Mouse (Mus musculus): ENCODE measurements around the gene Dyrk3. TPM values are rescaled to one million over a fixed set of nuclear protein-coding genes. Genes with fewer than 3 reads are reported as not detected.

Gene Dyrk3
- total RNA-seq, 4 experiments from 2014 or later, result 4.9 to 9.5 (median 6.3) TPM

DNA sequence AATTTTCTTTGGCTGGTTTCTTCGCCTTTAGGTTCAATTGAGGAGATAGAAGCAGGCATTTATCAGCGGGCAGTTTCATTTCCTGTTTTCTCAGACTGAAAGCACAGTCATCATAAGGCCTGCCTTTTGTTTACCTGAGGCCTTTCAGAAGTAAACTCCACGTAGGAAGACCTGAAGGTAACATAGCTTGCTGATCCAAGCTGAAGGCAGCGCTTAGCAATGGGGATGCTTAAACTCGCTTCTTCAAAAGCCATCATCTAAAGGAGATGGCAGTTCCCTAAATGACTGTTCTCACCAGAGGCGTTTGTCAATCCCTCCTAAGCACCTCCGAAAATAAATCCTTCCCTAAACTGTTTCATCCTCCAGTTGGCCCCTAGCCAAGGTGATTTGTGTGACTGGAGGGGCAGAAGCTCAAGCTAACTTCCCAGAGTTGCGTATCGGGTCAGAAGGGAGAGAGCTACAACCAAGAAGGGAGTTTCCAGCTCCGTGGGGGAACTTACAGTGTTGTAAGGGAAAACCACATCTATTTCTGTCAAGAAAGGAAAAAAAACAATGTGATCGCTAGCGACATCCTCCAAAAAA is 27.5 kb downstream of the Dyrk3 start:
- DNase-seq, result no peak

GRCm38 (mm10) chr1:131107575-131108308 is 30.4 kb downstream of the Dyrk3 start:
- no peak for DNase-seq

DNA sequence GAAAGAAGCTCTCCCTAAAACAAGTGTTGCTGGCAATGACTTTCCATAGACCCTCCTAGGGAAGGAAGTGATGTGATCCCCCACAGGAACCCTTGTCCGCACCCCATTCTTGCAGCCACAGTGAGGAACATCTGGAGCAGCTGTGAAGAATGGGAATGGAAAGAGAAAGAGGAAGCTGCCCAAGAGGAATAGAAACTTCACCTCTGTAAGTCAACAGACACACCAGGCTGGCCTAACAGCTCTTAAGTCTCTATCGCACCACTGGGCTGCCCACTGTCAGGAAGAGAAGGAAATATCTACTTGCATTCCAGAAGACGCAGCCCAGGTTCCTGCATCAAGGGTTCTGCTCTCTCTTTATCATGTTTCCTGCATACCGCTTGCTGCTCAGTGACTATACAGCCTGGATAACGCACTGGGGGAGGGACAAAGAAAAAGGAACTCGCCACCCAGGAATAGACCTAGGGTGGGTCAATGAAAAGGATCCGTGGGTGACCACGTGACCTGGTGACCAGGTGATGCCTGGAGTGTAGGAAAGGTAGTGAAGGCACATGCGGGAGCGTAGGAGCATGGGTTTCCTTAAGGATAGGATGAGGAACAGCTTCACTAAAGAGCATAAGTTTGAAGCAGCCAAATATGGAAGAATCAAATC is 34.2 kb downstream of the Dyrk3 start:
- DNase-seq, result no peak

GRCm38 (mm10) chr1:131100808-131101207 is 37.3 kb downstream of the Dyrk3 start:
- DNase-seq, result no peak

DNA sequence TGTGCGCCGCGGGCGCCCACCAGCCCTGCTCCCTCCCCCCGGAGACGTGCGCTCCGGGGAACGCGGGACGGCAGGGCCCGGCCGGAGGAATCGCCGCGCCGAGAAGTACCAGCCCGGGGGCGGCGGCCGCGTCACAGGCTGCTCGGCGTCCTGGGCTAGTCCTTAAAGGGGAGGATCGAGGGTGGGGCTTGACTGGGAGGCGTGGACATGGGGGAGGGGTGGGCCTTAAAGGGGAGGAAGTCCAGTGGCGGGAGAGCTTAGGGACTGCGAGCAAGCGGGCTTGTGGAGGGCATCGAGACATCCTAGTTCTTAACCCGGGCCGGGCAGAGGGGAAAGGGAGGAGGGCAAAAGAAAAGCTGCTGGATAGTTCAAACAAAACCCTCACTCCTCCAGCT is 40.4 kb downstream of the Dyrk3 start, which contains the start of gene Mapkapk2:
Mapkapk2 (minus strand) TSS at position 127 of the 395 bp plus-strand sequence.
- peak; percentile 86 for DNase-seq

DNA sequence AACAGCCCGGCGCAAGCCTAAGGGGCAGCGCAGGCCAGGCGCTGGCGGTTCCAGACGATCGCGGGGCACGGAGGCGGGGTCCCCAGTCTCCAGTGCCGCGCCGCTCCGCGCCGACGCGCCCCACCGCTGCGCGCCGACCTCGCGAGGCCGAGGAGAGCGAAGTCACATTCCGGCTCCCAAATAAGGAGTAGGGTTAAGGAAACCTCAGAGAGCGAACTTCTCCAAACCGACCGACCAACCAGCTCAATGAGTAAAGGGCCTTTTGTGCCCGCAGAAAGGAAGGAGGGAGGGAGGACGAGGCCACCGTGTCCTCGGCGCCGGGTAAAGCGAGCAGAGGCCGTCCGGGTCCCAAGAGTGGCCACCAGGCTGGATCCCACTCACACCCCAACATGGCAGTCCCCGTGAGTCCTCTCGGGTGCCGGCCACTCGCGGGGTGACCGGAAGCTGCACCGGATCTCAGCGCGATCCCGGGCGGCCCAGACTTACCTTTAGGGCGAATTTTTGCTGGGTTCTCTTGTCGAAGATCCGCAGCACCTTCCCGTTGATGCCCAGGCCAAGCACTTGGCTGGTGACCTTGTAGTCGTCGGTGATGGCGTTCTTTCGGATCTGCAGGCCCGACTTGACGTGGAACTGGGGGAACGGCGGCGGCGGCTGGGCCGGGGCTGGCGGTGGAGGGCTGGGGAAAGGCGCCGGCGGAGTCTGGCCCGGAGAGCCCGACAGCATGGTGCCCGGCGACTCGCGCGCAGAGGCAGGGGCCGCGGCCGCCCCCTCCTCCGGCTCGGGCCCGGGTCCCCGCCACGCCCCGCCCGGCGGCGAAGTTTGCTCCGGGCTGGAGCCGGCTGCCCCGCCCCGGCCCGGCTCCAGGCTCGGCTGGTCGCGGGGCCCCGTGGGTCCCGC is 41.1 kb downstream of the Dyrk3 start:
- no peak for DNase-seq

DNA sequence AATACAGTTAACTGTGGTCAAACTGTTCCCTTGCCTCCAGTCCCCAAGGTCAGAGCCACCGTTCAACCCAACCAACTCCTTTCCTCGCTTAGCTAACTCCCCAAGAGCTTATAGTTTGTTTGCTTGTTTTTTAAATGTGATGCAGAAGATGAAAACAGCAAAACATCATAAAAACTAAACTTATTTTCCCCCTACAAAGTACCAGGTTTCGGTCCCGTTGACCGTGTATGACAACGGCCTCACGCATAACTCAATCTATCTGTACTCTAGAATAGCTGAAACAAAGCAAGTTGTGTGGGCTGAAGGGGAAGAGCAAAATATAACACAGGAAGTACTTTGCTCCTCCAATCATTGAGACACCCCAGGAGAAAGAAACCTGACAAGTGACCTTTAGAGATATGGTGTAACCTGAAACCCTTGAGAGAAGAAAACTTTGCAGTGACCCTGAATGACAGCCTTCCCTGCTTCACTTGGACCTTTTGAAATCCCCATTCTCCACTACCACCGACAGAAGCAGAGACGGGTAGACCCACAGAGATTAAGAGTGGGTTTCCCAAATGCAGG is 41.9 kb downstream of the Dyrk3 start:
- no peak for DNase-seq

DNA sequence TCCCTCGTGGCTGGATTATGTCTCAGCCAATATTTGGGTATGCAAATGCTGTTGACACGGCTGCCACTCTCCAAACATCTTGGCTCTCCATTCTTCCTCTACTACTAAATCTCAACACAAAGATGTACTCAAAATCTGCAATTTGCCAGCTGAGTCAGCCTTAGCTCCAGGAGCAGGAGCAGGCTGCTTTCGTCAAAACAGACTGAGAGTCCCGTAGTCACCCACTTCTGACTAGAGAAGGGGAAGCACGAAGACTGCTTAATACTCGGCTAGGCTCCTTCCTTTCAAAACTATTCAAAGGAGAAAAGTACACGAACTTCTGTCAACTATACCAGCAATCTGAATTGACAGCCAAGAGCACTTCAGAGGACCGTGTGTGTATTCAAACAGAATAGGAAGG is 42.6 kb downstream of the Dyrk3 start:
- no peak for DNase-seq

- no peak for DNase-seq
Observed at GRCm38 (mm10) chr1:131093889-131094288, 44.3 kb downstream of the Dyrk3 start.

DNA sequence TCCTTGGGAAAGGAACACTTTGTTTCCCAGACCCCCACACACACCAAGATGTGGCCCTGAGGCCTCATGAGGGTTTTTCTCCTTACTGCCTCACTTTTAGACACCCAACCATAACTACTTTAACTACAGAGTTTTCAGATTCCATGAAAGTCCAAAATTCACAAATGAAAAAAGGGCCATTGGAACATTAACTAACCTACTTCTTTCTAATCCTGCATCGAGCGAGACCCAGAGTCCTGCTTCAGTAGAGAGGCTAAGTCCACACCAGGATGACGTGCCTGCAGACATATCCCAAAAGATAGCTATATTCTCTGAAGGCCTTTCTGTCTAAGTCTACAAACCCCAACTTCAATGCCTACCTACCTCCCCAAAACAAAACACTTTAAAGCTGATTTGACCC is 45.3 kb downstream of the Dyrk3 start:
- DNase-seq, result no peak

DNA sequence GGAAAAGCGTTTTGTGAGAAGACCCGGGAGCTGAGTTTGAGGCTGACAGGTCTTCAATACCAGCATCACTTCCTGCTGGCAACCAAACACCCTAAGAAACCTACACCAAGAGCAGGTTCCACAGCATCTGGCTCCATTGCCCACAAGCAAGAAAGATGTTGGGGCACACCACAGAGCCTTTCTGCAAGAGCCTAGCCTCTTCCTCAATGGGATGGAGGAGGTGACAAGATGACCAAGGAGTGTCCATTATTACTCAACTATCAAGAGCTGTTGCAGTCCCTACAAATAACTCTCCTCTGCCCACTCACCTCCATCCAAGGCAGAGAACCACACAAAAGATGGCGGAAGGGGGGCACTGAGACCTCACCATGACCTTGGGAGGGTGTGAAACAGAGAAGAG is 46.0 kb downstream of the Dyrk3 start:
- DNase-seq, result no peak

DNA sequence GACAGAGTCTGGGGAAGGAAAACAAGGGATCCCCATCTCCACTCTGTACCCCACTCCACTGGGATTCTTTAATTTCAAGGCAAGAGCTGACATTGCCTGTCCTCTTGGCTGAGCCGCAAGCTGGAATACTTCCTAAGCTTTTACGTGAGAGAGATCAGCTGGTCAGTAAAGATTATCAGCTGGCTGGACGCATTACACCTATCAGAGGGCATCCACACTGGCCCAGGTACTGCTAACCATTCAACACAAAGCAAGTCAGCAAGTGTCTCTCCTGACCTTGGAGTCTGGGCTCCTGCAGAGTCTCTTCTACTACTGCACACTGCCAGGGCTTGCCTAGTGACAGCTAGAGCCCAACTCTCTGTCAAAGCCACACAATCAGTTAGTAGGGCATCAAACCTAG is 46.7 kb downstream of the Dyrk3 start:
- DNase-seq, result no peak

DNA sequence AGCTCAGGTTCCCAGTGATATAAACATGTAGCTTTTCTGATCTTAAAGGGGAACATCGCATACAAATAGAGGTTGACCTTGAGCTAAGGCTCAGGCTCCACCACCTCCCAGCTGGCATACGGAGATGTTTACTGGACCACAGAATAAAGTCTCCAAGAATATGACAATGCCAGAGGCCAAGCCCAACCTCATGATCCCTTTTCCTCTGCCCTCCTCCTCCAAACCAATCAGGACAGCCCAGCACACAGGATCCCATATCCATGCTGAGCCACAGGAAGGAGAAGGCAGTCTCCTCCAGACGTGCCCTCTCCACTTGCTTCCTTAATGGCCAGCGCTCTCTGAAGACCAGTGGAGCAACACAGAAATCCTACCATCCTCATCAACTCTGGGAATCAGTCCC is 47.3 kb downstream of the Dyrk3 start:
- no peak for DNase-seq

GRCm38 (mm10) chr1:131090261-131090660 is 47.9 kb downstream of the Dyrk3 start:
- DNase-seq, result no peak

DNA sequence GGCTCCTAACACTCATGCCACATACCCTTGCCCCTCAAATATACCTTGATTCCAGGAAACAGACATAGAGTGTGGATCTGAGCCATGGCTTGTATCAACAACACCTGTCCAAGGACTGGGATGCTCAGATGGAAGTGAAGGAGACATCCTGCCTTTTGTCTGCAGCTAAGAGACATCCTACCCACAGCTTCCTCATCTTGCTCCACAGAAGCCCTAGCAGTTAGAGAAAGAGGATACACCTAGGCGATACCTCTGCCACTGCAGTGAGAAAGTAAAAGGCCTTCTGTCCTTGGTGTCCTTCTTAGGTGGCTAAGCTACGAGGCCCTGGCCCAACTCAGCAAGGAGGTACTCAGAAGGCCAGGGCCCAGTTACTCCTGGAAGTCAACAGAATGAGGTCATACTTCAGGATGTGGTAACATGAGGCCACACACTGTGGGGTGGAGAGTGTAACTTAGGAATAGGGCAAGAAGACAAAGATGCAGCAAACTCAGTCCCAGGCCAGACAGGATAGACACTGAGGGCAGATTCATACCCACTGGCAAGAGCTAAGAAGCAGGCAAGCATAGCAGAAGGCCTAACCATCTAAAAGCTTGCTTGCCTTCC is 48.5 kb downstream of the Dyrk3 start:
- DNase-seq, result peak; percentile 63

- DNase-seq, result no peak
Observed at GRCm38 (mm10) chr1:131088547-131088946, 49.6 kb downstream of the Dyrk3 start.

DNA sequence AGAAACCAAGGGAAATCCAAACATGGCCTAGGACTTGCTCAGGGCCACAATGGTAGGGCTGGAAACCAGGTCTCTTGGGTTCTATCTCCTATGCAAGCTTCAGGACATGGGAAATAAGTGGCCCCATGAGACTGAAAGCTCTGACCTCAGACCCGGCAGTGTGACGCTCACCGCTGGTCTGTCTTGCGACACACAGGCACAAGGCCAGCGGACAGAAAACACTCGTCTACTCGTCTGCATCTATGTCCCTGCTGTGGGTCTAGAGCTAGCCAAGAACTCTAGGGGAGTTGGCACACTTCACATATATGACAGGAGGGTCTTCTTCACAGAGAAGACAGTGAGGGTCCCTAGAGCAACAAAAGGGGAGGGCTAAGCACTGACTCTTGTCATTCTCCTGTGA is 51.2 kb downstream of the Dyrk3 start:
- peak; percentile 82 for DNase-seq

DNA sequence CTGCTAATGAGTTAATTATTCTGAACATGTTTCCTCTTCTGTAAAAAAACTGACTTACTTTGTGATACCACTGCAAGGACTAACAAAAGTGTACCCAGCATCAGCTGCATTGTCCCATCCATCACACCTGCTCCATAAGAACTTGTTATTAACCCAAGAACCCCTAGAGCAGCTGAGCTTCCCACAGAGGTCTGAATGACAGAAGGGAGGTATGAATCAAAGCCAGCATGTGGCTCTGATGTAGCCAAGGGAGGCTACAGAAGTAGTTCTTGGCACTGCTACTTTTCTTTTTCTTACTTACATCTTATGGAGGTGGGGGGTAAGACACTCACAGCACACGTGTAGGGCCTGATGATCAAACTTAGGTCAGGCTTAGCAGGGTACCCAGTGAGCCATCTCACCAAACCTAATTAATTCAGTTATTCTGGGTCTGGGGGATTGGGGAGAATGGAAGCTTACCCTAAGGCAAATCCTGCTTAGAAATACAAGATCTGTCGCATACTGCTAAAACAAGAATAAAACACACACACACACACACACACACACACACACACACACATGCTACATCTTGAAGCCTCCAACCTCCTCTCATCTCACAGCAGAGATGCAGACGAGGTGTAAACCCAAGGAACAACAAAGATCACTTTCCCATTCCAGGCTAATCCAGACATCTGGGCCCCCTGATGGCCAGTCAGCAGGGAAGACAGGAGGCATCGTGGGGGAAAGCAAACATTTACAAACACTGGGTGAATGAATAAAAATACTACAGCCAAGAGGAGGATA is 52.0 kb downstream of the Dyrk3 start:
- DNase-seq, result no peak

DNA sequence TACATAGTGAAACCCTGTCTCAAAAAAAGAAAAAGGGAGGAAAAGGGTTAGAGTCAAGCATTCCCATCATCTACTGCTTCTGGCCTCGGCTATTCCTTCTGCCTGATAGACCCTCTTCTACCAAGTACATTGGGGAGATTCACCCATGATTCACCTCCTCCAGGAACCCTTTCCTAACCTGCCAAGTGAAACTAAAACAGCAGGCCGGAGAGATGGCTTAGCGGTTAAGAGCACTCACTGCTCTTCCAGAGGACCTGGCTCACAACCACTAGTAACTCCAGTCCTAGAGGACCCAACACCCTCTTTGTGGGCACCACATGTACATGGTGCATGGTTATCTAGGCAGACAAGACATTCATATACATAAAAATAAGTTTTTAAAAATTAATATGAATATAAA is 52.9 kb downstream of the Dyrk3 start:
- DNase-seq, result no peak

GRCm38 (mm10) chr1:131084289-131084688 is 53.9 kb downstream of the Dyrk3 start:
- DNase-seq, result peak; percentile 80

- DNase-seq, result peak; percentile 82
Observed at GRCm38 (mm10) chr1:131083609-131084008, 54.5 kb downstream of the Dyrk3 start.

Measured in adrenal gland, adult 8-10 months (tissue).